Mouse (Mus musculus) MEL (cell line): ENCODE measurements around the gene H3f3a. TPM values are rescaled to one million over a fixed set of nuclear protein-coding genes. Genes with fewer than 3 reads are reported as not detected.

Source experiments
- DNase-seq: peaks from one replicate; pipeline ENCODE4 v3.0.0; 2011; ENCODE audit warnings: low read depth, low spot score
- H3K27ac ChIP-seq: 2 replicates; pipeline ENCODE4 v1.5.1; 2012; ENCODE audit warnings: low read depth, mild to moderate bottlenecking, control low read depth, low read length, moderate library complexity; ENCODE audit not compliant: control insufficient read depth
- H3K27me3 ChIP-seq, 2 experiments: fragments of 150-350 bp in 1 of 2; sonication (generic) in 1 of 2; 2 replicates each; pipeline ENCODE4 v1.6.1; 2012; ENCODE audit warnings: low read length in 2 of 2, mild to moderate bottlenecking in 2 of 2, improper control_type of control experiment in 1 of 2, moderate library complexity in 1 of 2; ENCODE audit not compliant: insufficient read depth in 2 of 2, control insufficient read depth in 1 of 2
- H3K36me3 ChIP-seq, 2 experiments: 2 replicates each; pipeline ENCODE4 v1.6.1; 2012 to 2014; ENCODE audit warnings: low read length in 2 of 2, improper control_type of control experiment in 1 of 2, inconsistent platforms in 1 of 2, mild to moderate bottlenecking in 1 of 2; ENCODE audit not compliant: insufficient read depth in 2 of 2, control insufficient read depth in 1 of 2
- H3K4me1 ChIP-seq, 2 experiments: fragments of 150-350 bp in 1 of 2; sonication (generic) in 1 of 2; 2 replicates each; pipeline ENCODE4 v1.6.1; 2012; ENCODE audit warnings: low read length in 2 of 2, improper control_type of control experiment in 1 of 2, mild to moderate bottlenecking in 1 of 2; ENCODE audit not compliant: insufficient read depth in 2 of 2, control insufficient read depth in 1 of 2
- H3K4me3 ChIP-seq, 2 experiments: fragments of 150-350 bp in 1 of 2; sonication (generic) in 1 of 2; 2 replicates each; pipeline ENCODE4 v1.5.1; 2012; ENCODE audit warnings: low read depth in 2 of 2, low read length in 2 of 2, mild to moderate bottlenecking in 2 of 2, moderate library complexity in 2 of 2, control low read depth in 1 of 2, improper control_type of control experiment in 1 of 2; ENCODE audit not compliant: control insufficient read depth in 1 of 2, insufficient read depth in 1 of 2
- H3K79me2 ChIP-seq: 2 replicates; pipeline ENCODE4 v1.6.1; 2012; ENCODE audit warnings: mild to moderate bottlenecking, low read length, moderate library complexity; ENCODE audit not compliant: control insufficient read depth, poor library complexity, insufficient read depth
- H3K9ac ChIP-seq: 2 replicates; pipeline ENCODE4 v1.6.1; 2012; ENCODE audit warnings: low read depth, mild to moderate bottlenecking, control low read depth, low read length, moderate library complexity; ENCODE audit not compliant: control insufficient read depth, poor library complexity, severe bottlenecking
- H3K9me3 ChIP-seq: fragments of 150-350 bp; sonication (generic); replicated peaks from 2 replicates; pipeline ENCODE4 v1.6.1; 2012; ENCODE audit warnings: mild to moderate bottlenecking, low read length, improper control_type of control experiment, moderate library complexity; ENCODE audit not compliant: insufficient read depth
- BHLHE40 ChIP-seq: IDR thresholded peaks from 2 replicates; pipeline ENCODE4 v1.6.1; 2012; ENCODE audit warnings: low read depth, mild to moderate bottlenecking, inconsistent platforms, low read length, improper control_type of control experiment, borderline replicate concordance
- CHD1 ChIP-seq: IDR thresholded peaks from 2 replicates; pipeline ENCODE4 v1.6.1; 2012; ENCODE audit warnings: low read depth, mild to moderate bottlenecking, inconsistent platforms, low read length, improper control_type of control experiment
- E2F4 ChIP-seq: IDR thresholded peaks from 2 replicates; pipeline ENCODE4 v1.6.1; 2011; ENCODE audit warnings: low read depth, low read length, improper control_type of control experiment, borderline replicate concordance
- ELF1 ChIP-seq: IDR thresholded peaks from 2 replicates; pipeline ENCODE4 v1.6.1; 2014; ENCODE audit warnings: low read depth, mild to moderate bottlenecking, inconsistent platforms, low read length, improper control_type of control experiment, moderate library complexity
- EP300 ChIP-seq, 2 experiments: IDR thresholded peaks; 2 replicates each; pipeline ENCODE4 v1.6.1; 2011; ENCODE audit warnings: improper control_type of control experiment in 2 of 2, low read length in 2 of 2, low read depth in 1 of 2, mild to moderate bottlenecking in 1 of 2
- GATA1 ChIP-seq: IDR thresholded peaks from 2 replicates; pipeline ENCODE4 v1.6.1; 2011; ENCODE audit warnings: low read depth, low read length, improper control_type of control experiment
- HCFC1 ChIP-seq: IDR thresholded peaks from 2 replicates; pipeline ENCODE4 v1.6.1; 2012; ENCODE audit warnings: low read depth, mild to moderate bottlenecking, inconsistent platforms, low read length, improper control_type of control experiment, moderate library complexity
- JUND ChIP-seq: IDR thresholded peaks from 2 replicates; pipeline ENCODE4 v1.6.1; 2011; ENCODE audit warnings: low read depth, mild to moderate bottlenecking, improper control_type of control experiment, low read length
- KAT2A ChIP-seq: conservative IDR thresholded peaks from 2 replicates; pipeline ENCODE4 v1.6.1; 2012; ENCODE audit warnings: low read depth, low read length, improper control_type of control experiment, inconsistent platforms
- NELFE ChIP-seq: IDR thresholded peaks from 2 replicates; pipeline ENCODE4 v1.6.1; 2011; ENCODE audit warnings: low read depth, low read length, improper control_type of control experiment
- POLR2AphosphoS2 ChIP-seq: IDR thresholded peaks from 2 replicates; pipeline ENCODE4 v1.6.1; 2011; ENCODE audit warnings: low read length, improper control_type of control experiment
- RAD21 ChIP-seq: IDR thresholded peaks from 2 replicates; pipeline ENCODE4 v1.6.1; 2011; ENCODE audit warnings: mild to moderate bottlenecking, low read depth, low read length, improper control_type of control experiment
- RCOR1 ChIP-seq: IDR thresholded peaks from 2 replicates; pipeline ENCODE4 v1.6.1; 2012; ENCODE audit warnings: low read depth, mild to moderate bottlenecking, inconsistent platforms, low read length, improper control_type of control experiment
- SIN3A ChIP-seq: IDR thresholded peaks from 2 replicates; pipeline ENCODE4 v1.6.1; 2012; ENCODE audit warnings: low read length, improper control_type of control experiment, inconsistent platforms
- SMC3 ChIP-seq: IDR thresholded peaks from 2 replicates; pipeline ENCODE4 v1.6.1; 2011; ENCODE audit warnings: low read depth, low read length, improper control_type of control experiment
- TAL1 ChIP-seq: IDR thresholded peaks from 2 replicates; pipeline ENCODE4 v1.6.1; 2012; ENCODE audit warnings: mild to moderate bottlenecking, inconsistent platforms, low read length, moderate library complexity, mixed read lengths
- UBTF ChIP-seq: IDR thresholded peaks from 2 replicates; pipeline ENCODE4 v1.6.1; 2012; ENCODE audit warnings: low read depth, mild to moderate bottlenecking, inconsistent platforms, low read length, improper control_type of control experiment, moderate library complexity, borderline replicate concordance; ENCODE audit not compliant: insufficient read depth
- USF2 ChIP-seq, 2 experiments: IDR thresholded peaks; 2 replicates each; pipeline ENCODE4 v1.6.1; 2011 to 2012; ENCODE audit warnings: improper control_type of control experiment in 2 of 2, low read length in 2 of 2, borderline replicate concordance in 1 of 2, inconsistent platforms in 1 of 2, low read depth in 1 of 2, mild to moderate bottlenecking in 1 of 2; ENCODE audit not compliant: insufficient read depth in 1 of 2
- ZC3H11A ChIP-seq: IDR thresholded peaks from 2 replicates; pipeline ENCODE4 v1.6.1; 2012; ENCODE audit warnings: low read depth, mild to moderate bottlenecking, inconsistent platforms, low read length, improper control_type of control experiment
- ZKSCAN1 ChIP-seq: IDR thresholded peaks from 2 replicates; pipeline ENCODE4 v1.6.1; 2012; ENCODE audit warnings: low read depth, mild to moderate bottlenecking, inconsistent platforms, low read length, improper control_type of control experiment, moderate library complexity
- ZMIZ1 ChIP-seq: IDR thresholded peaks from 2 replicates; pipeline ENCODE4 v1.6.1; 2012; ENCODE audit warnings: low read depth, mild to moderate bottlenecking, inconsistent platforms, low read length, improper control_type of control experiment, moderate library complexity
- ZNF384 ChIP-seq: IDR thresholded peaks from 2 replicates; pipeline ENCODE4 v1.6.1; 2012; ENCODE audit warnings: low read depth, mild to moderate bottlenecking, inconsistent platforms, low read length, improper control_type of control experiment
- polyA plus RNA-seq, 2 experiments: library from polyadenylated mRNA; stranded (reverse) in 1 of 2; unstranded in 1 of 2; fragments of >175 nt in 1 of 2; fragments of >200 nt in 1 of 2; gene quantifications; 2 replicates each; pipeline versions ENCODE4 v1.2.1 to v1.2.4; 2012; ENCODE audit warnings: low replicate concordance in 2 of 2, low read depth in 1 of 2; ENCODE audit not compliant: insufficient read length in 2 of 2, insufficient read depth in 1 of 2, missing spikeins in 1 of 2
- total RNA-seq: library from RNA; depleted of rRNA; stranded (reverse); fragments of 300-350 nt; gene quantifications from 2 replicates; pipeline ENCODE4 v1.2.3, GENCODE M21; 2012

Gene H3f3a
- total and polyA plus RNA-seq, 3 experiments, result 265 to 903 (median 574) TPM

DNA sequence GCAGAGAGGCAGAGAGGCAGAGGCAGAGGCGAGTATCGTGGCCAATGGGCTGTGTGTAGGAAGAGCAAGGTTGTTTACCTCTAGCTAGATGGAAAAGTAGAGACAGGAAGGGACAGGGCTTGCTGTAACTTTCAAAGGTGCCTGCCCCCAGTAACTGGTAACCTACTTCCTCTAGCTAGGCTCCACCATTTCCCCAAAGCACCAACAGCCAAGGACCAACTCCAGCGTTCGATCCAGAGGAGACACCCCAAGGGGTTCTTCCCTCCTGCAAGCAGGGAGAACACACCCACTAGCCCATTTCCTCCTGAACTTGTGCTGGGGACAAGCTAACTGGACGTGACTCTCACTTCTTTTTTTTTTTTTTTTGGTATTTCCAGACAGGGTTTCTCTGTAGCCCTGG is 47.2 kb downstream of the H3f3a start:
- Histone ChIP-seq H3K9me3 (no peaks in the 10 kb centered on the region), H3K9ac (peak overlapping the region; percentile 43), H3K27me3 (no peaks in the 10 kb centered on the region), H3K27ac (peak overlapping the region; percentile 39; the same call in 1 of the 2 replicates), H3K4me1 (peaks cover 3 to 22% of the 10 kb centered on the region in 2 experiments), H3K4me3 (0 out of 4 replicates have a peak overlapping the region, but pooled peaks of 1 of the 2 experiments have one; percentile 3), H3K36me3 (peaks cover 0 to 8% of the 10 kb centered on the region in 2 experiments; a peak in 2 of 4 replicates), H3K79me2 (peaks cover 3% of the 10 kb centered on the region; the same call in 1 of the 2 replicates)
- TF ChIP-seq CHD1 (no peak), BHLHE40 (no peak), ZC3H11A (no peak), SIN3A (no peak), ZNF384 (peak; percentile 64), GATA1 (no peak), KAT2A (no peak), UBTF (no peak), NELFE (peak; percentile 15; the same call in 1 of the 2 replicates)
- peak; percentile 53 for DNase-seq

DNA sequence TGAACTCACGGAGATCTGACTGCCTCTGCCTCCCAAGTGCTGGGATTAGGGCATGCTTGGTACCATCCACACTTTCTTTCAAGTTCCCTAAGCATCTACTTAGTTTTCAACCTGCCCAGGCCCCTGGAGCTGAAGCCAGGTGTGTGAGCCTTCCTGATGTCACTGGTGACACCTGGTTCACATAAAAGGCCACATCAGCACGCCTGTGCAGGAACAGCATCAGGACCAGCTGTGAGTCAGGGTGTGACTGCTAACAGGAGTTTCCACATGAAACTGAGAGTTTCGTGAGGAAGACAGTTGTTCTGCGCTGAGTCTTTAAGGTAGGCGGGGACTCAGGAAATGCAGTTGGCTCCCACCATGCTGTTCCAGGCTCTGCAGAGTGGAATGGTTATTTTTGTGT is 48.4 kb downstream of the H3f3a start:
- Histone ChIP-seq H3K9ac (no peak overlapping the region), H3K27ac (no peak overlapping the region), H3K9me3 (no peaks in the 10 kb centered on the region), H3K36me3 (peaks cover 0 to 2% of the 10 kb centered on the region in 2 experiments; a peak in 1 of 4 replicates), H3K4me1 (peaks cover 3 to 14% of the 10 kb centered on the region in 2 experiments; a peak in 3 of 4 replicates), H3K79me2 (peaks cover 3% of the 10 kb centered on the region; the same call in 1 of the 2 replicates), H3K4me3 (no peak overlapping the region), H3K27me3 (no peaks in the 10 kb centered on the region)
- TF ChIP-seq RCOR1 (no peak), E2F4 (no peak), TAL1 (no peak), JUND (no peak), USF2 (IDR thresholded peaks at IDR 0.05; ENCODE audit: borderline replicate concordance in 1 of 2, insufficient read depth in 1 of 2, low read depth in 1 of 2, low read length in 2 of 2) (no peak), POLR2AphosphoS2 (no peak), ELF1 (no peak), CHD1 (no peak), HCFC1 (no peak), RAD21 (no peak), UBTF (no peak), EP300 (IDR thresholded peaks at IDR 0.05; ENCODE audit: low read depth in 1 of 2, low read length in 2 of 2) (no peak), ZNF384 (no peak), KAT2A (no peak), ZMIZ1 (no peak), SMC3 (no peak), ZKSCAN1 (no peak), NELFE (no peak)
- DNase-seq, result no peak
